Comparison of ENCODE assay signal across 18 mouse cellular contexts in the genomic region with DNA sequence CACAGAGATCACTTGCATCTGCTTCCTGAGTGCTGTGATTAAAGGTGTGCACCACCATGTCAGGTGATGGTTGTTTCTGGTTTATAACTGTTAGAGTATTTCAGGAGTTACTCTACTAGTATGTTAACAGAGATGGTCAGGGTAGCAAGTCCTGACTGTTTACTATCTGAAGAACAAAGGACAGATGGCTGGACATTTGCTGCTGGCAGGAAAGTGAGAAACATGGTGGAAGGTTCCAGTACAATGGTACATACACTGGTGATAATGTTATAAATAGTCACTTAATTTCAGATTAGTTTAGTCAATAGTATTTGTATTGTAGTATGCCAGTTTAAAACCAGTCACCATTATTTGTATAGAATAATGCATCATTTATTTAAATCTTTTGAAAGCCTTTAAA.
DNase-seq lines count a peak whose midpoint lies in the region; ATAC-seq lines count a peak whose summit lies in the region.
"Had no signal": no experiment of that assay in that cellular context is flagged by ENCODE, and none has a peak within 500 bp of the region (broad histone marks: within the 10 kb centered on the region; RNA-seq: fewer than 3 reads in every experiment).

No protein-coding gene starts in this region.

- DNase-seq in cerebellum, adult 11-12 months, result peak; percentile 17
- DNase-seq in cerebellum, adult 11 months, result no peak
- DNase-seq in cerebellum, adult 8-10 months, result peak; percentile 9
- DNase-seq in brain, adult 2 months (ENCODE audit: low read depth, low spot score), result peak; percentile 63
- peak; percentile 25 for DNase-seq in cerebellum, adult 9-11 months
- DNase-seq in thymus, postnatal 36 days, result no peak
- no peak for DNase-seq in neural tube, embryonic 10.5 days (ENCODE audit: extremely low spot score, low spot score)
- DNase-seq: adrenal gland, adult 8-10 months; adrenal gland, postnatal 14 days; adrenal gland, postnatal 36 days; B cell, adult 2 months; forebrain, postnatal 0 days had no signal

- no peak for ATAC-seq in cerebellum, adult (ENCODE audit: insufficient number of reproducible peaks, low FRiP score, low TSS enrichment)
- ATAC-seq: activated CD4-positive, CD25-positive, alpha-beta regulatory T cell, adult 4 months; CD4-positive, CD25-positive, alpha-beta regulatory T cell, adult 4 months; forebrain, embryonic 13.5 days; forebrain, embryonic 15.5 days; forebrain, postnatal 0 days; Patski had no signal

Comparison
In these comparisons a context has a peak if more than half of its experiments do, and no peak if none do; other contexts are left out.
1. DNase-seq: peak in cerebellum, adult 11-12 months (single experiment), cerebellum, adult 8-10 months (single experiment), brain, adult 2 months (single experiment) and cerebellum, adult 9-11 months (single experiment); none in cerebellum, adult 11 months (single experiment), thymus, postnatal 36 days (0 of 2) and neural tube, embryonic 10.5 days (single experiment).